Mouse (Mus musculus) bone marrow, adult 2 months (tissue): ENCODE measurements around the gene Slfn4.

ENCODE experiments used
- CTCF ChIP-seq: fragments of 200-500 bp; IDR thresholded peaks from 2 replicates; pipeline ENCODE4 v1.5.1; 2011; ENCODE audit warnings: low read length, control low read depth; ENCODE audit not compliant: control insufficient read depth, insufficient read depth
- POLR2A ChIP-seq: fragments of 200-500 bp; IDR thresholded peaks from 2 replicates; pipeline ENCODE4 v1.6.1; 2011; ENCODE audit warnings: low read depth, mild to moderate bottlenecking, control low read depth, low read length, borderline replicate concordance; ENCODE audit not compliant: control insufficient read depth

DNA sequence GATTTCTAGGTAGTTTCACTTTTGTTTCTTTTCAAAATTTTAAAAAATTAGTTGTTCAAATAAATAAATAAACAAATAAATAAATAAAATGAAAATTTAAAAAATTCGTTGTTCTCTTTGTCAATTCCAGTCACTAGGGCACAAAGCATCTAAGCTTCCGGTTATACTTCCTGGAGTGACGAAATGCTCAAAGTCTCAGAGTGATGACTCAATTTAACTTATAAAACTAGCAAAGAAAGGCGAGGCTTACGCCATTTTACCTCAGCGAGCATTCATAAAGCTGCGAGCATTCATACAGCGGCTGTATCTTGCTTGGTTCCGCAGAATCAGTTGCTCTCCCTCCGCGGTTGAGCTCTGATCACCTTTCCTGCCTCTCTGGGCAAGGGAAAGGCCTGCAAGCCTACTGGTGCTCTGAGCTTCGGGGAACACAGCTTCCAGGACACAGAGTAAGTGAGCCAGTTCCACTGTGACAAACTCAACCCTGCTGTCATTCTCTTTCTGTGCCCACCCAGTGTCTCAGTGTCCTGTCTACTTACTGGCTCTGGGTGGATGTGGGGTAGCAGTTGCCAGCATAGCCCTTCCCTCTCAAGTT, at the start of gene Slfn4:
- TF ChIP-seq CTCF: no peak
- TF ChIP-seq POLR2A: no peak
